Mouse (Mus musculus) liver, adult 2 months (tissue): ENCODE measurements around the gene Slc6a17.

Experiments
- CTCF ChIP-seq: fragments of 200-500 bp; IDR thresholded peaks from 2 replicates; pipeline ENCODE4 v1.5.1; 2011; ENCODE audit warnings: low read depth, low read length, control low read depth
- POLR2A ChIP-seq: fragments of 200-500 bp; IDR thresholded peaks from 2 replicates; pipeline ENCODE4 v1.6.1; 2011; ENCODE audit warnings: low read length, control low read depth; ENCODE audit not compliant: insufficient read depth; ENCODE audit errors: extremely low read depth

DNA sequence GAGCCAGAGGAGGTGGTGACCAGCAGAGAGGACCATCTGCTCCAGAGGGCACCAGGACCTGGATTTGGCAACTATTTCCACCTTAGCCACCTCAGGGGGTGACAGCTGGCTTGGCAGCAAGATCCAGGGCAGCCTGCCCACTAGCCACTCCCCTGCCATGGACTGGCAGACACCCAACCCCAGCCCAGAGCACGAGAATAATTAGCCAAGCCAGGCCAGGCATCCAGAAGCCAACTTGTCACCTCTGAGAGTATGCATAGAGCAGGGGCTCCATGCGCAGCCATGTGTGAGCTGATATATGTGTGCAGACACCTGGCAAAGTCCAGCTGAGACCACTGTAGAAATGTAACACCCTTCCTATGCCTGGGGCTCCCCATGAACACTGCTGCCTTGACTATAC is 29.1 kb upstream of the Slc6a17 start:
- TF ChIP-seq CTCF: no peak
- TF ChIP-seq POLR2A: no peak
